Mouse (Mus musculus) telencephalon, adult 2 months (tissue): ENCODE measurements around the gene Srcin1.

Experiments
- DNase-seq: peaks from one replicate; pipeline ENCODE4 v3.0.0-alpha.2; 2011; ENCODE audit warnings: low read depth, low spot score

The Srcin1 gene

GRCm38 (mm10) chr11:97509058-97509457 is 66.9 kb downstream of the Srcin1 start:
- DNase-seq: no peak

- no peak for DNase-seq
Observed at GRCm38 (mm10) chr11:97508198-97508597, 67.8 kb downstream of the Srcin1 start.

GRCm38 (mm10) chr11:97506331-97506730 is 69.7 kb downstream of the Srcin1 start:
- no peak for DNase-seq

- no peak for DNase-seq
Observed at GRCm38 (mm10) chr11:97505784-97506183, 70.2 kb downstream of the Srcin1 start.

GRCm38 (mm10) chr11:97502846-97503245 is 73.1 kb downstream of the Srcin1 start:
- no peak for DNase-seq

- DNase-seq: peak; percentile 50
Observed at GRCm38 (mm10) chr11:97502383-97502782, 73.6 kb downstream of the Srcin1 start.

- no peak for DNase-seq
Observed at GRCm38 (mm10) chr11:97500720-97501448, 75.1 kb downstream of the Srcin1 start.

GRCm38 (mm10) chr11:97499865-97500719 is 75.9 kb downstream of the Srcin1 start, which contains the start of gene 4933428G20Rik:
TSS of gene 4933428G20Rik (minus strand) at chr11:97500340.
- no peak for DNase-seq

- DNase-seq: no peak
Observed at GRCm38 (mm10) chr11:97497543-97497942, 78.4 kb downstream of the Srcin1 start.

GRCm38 (mm10) chr11:97492836-97493235 is 83.2 kb downstream of the Srcin1 start:
- no peak for DNase-seq

- DNase-seq: no peak
Observed at GRCm38 (mm10) chr11:97491640-97492039, 84.3 kb downstream of the Srcin1 start.

GRCm38 (mm10) chr11:97489589-97490324 is 86.2 kb downstream of the Srcin1 start:
- DNase-seq: no peak

GRCm38 (mm10) chr11:97487656-97488055 is 88.3 kb downstream of the Srcin1 start:
- DNase-seq: no peak

GRCm38 (mm10) chr11:97485661-97486060 is 90.3 kb downstream of the Srcin1 start:
- no peak for DNase-seq

- DNase-seq: no peak
Observed at GRCm38 (mm10) chr11:97479824-97480223, 96.2 kb downstream of the Srcin1 start.

- DNase-seq: no peak
Observed at GRCm38 (mm10) chr11:97479085-97479484, 96.9 kb downstream of the Srcin1 start.

GRCm38 (mm10) chr11:97478345-97478744 is 97.6 kb downstream of the Srcin1 start:
- no peak for DNase-seq

- DNase-seq: no peak
Observed at GRCm38 (mm10) chr11:97477431-97477830, 98.6 kb downstream of the Srcin1 start.

GRCm38 (mm10) chr11:97476334-97477095 is 99.5 kb downstream of the Srcin1 start:
- peak; percentile 49 for DNase-seq

- no peak for DNase-seq
Observed at GRCm38 (mm10) chr11:97471276-97471675, 104.7 kb downstream of the Srcin1 start.

- DNase-seq: no peak
Observed at GRCm38 (mm10) chr11:97469828-97470227, 106.2 kb downstream of the Srcin1 start.
